Comparison of ENCODE assay signal across 10 mouse cellular contexts in genomic region chr17:85617566-85618358, GRCm38 (mm10). TPM values are rescaled to one million over a fixed set of nuclear protein-coding genes. Genes with fewer than 3 reads are reported as not detected.
DNase-seq lines count a peak whose midpoint lies in the region; ATAC-seq and TF ChIP-seq lines count a peak whose summit lies in the region.
"Had no signal": no experiment of that assay in that cellular context is flagged by ENCODE, and none has a peak within 500 bp of the region (broad histone marks: within the 10 kb centered on the region; RNA-seq: fewer than 3 reads in every experiment).

No protein-coding gene starts in this region.

- peaks cover 25% of the 10 kb centered on the region for H3K4me1 ChIP-seq in lung, embryonic 15.5 days
- H3K4me1 ChIP-seq in forebrain, embryonic 10.5 days: peaks cover 100% of the 10 kb centered on the region
- H3K4me1 ChIP-seq in limb, embryonic 12.5 days (replicated peaks): peaks cover 43% of the 10 kb centered on the region
- H3K4me1 ChIP-seq in stomach, postnatal 0 days (replicated peaks; ENCODE audit: control insufficient read depth, insufficient read depth): no peaks in the 10 kb centered on the region

- H3K27ac ChIP-seq in lung, embryonic 15.5 days: no peak overlapping the region
- peak overlapping the region; percentile 95 for H3K27ac ChIP-seq in forebrain, embryonic 10.5 days
- no peak overlapping the region for H3K27ac ChIP-seq in limb, embryonic 12.5 days
- H3K27ac ChIP-seq in stomach, postnatal 0 days (replicated peaks): no peak overlapping the region

- TF ChIP-seq CTCF in stomach, postnatal 0 days (IDR thresholded peaks at IDR 0.05; ENCODE audit: low read depth): no peak

- ATAC-seq in lung, embryonic 15.5 days (ENCODE audit: borderline replicate concordance, extremely low read depth, low FRiP score, low TSS enrichment): peak; percentile 24; the same call in 1 of the 2 replicates
- ATAC-seq in limb, embryonic 12.5 days (ENCODE audit: insufficient number of reproducible peaks, insufficient read depth, low FRiP score, low TSS enrichment, low read depth): no peak
- ATAC-seq in stomach, postnatal 0 days (ENCODE audit: low FRiP score, low TSS enrichment): no peak
- ATAC-seq: activated CD4-positive, CD25-positive, alpha-beta regulatory T cell, adult 4 months had no signal

- H3K4me3 ChIP-seq in lung, embryonic 15.5 days: peak overlapping the region; percentile 23
- H3K4me3 ChIP-seq in forebrain, embryonic 10.5 days: peak overlapping the region; percentile 76
- H3K4me3 ChIP-seq in limb, embryonic 12.5 days (replicated peaks): peak overlapping the region; percentile 34
- peak overlapping the region; percentile 22 for H3K4me3 ChIP-seq in stomach, postnatal 0 days (ENCODE audit: low read depth, low read length)
- H3K4me3 ChIP-seq: erythroblast, embryonic 14.5 days had no signal

- H3K9me3 ChIP-seq in lung, embryonic 15.5 days: no peaks in the 10 kb centered on the region
- H3K9me3 ChIP-seq in forebrain, embryonic 10.5 days: no peaks in the 10 kb centered on the region
- no peaks in the 10 kb centered on the region for H3K9me3 ChIP-seq in limb, embryonic 12.5 days
- H3K9me3 ChIP-seq in stomach, postnatal 0 days (ENCODE audit: control insufficient read depth, low read length): no peaks in the 10 kb centered on the region

- no peak for TF ChIP-seq EP300 in stomach, postnatal 0 days (optimal IDR thresholded peaks at IDR 0.05)

- no peaks in the 10 kb centered on the region for H3K36me3 ChIP-seq in lung, embryonic 15.5 days
- no peaks in the 10 kb centered on the region for H3K36me3 ChIP-seq in forebrain, embryonic 10.5 days (replicated peaks)
- no peaks in the 10 kb centered on the region for H3K36me3 ChIP-seq in limb, embryonic 12.5 days
- no peaks in the 10 kb centered on the region for H3K36me3 ChIP-seq in stomach, postnatal 0 days (ENCODE audit: control insufficient read depth, insufficient read depth, low read length)

- WGBS in lung, embryonic 15.5 days: under 1% methylated on average over 36 of the region's 36 CpGs
- under 1% methylated on average over 36 of the region's 36 CpGs for WGBS in forebrain, embryonic 10.5 days
- WGBS in limb, embryonic 12.5 days: under 1% methylated on average over 36 of the region's 36 CpGs
- WGBS in stomach, postnatal 0 days: 1% methylated on average over 32 of the region's 36 CpGs

- peak overlapping the region; percentile 48 for H3K4me2 ChIP-seq in lung, embryonic 15.5 days
- H3K4me2 ChIP-seq in limb, embryonic 12.5 days: peak overlapping the region; percentile 54
- H3K4me2 ChIP-seq in stomach, postnatal 0 days (replicated peaks; ENCODE audit: low read depth): peak overlapping the region; percentile 35

- no peak overlapping the region for H3K9ac ChIP-seq in lung, embryonic 15.5 days
- no peak overlapping the region for H3K9ac ChIP-seq in limb, embryonic 12.5 days (replicated peaks)
- H3K9ac ChIP-seq in stomach, postnatal 0 days (ENCODE audit: low read length): no peak overlapping the region

- peaks cover 100% of the 10 kb centered on the region for H3K27me3 ChIP-seq in lung, embryonic 15.5 days
- H3K27me3 ChIP-seq in forebrain, embryonic 10.5 days (ENCODE audit: poor library complexity, severe bottlenecking): peaks cover 100% of the 10 kb centered on the region
- H3K27me3 ChIP-seq in limb, embryonic 12.5 days: peaks cover 100% of the 10 kb centered on the region
- H3K27me3 ChIP-seq in stomach, postnatal 0 days (ENCODE audit: control insufficient read depth, insufficient read depth, low read length): peaks cover 64% of the 10 kb centered on the region

- DNase-seq in lung, postnatal 25 days (ENCODE audit: low spot score): no peak
- peak; percentile 73 for DNase-seq in forebrain, embryonic 10.5 days (ENCODE audit: extremely low spot score, low spot score)
- no peak for DNase-seq in stomach, postnatal 0 days (ENCODE audit: low spot score)
- no peak for DNase-seq in left cerebral cortex, adult 11 months (ENCODE audit: low spot score)
- no peak for DNase-seq in cerebellum, adult 18-20 months
- DNase-seq: thymus, postnatal 36 days had no signal

RNA-seq across cellular contexts. Expression of gene Six3, which starts 4.4 kb away (rescaled TPM):
- polyA plus RNA-seq in lung, embryonic 15.5 days (2015; fragmentation: Nextera tagmentation; extraction: Ambion mirVana): not detected in 2 replicates
- polyA plus RNA-seq in forebrain, embryonic 10.5 days (2016; fragmentation: Nextera tagmentation; extraction: Ambion mirVana): 13.1 and 15.5 TPM in 2 replicates
- not detected in 2 replicates for polyA plus RNA-seq in limb, embryonic 12.5 days (2016; fragmentation: Nextera tagmentation; extraction: Ambion mirVana)
- polyA plus RNA-seq in stomach, postnatal 0 days (2015; fragmentation: Nextera tagmentation; extraction: Ambion mirVana): not detected in 2 replicates
- polyA plus RNA-seq: activated CD4-positive, CD25-positive, alpha-beta regulatory T cell, adult 4 months; erythroblast, embryonic 14.5 days had no signal

Comparison
In these comparisons a context has a peak if more than half of its experiments do, and no peak if none do; other contexts are left out.
1. H3K4me3 ChIP-seq: peak in every context shown above with its lines; median percentile 76 in forebrain, embryonic 10.5 days; 34 in limb, embryonic 12.5 days; 23 in lung, embryonic 15.5 days; 22 in stomach, postnatal 0 days.
2. RNA of gene Six3, which starts 4.4 kb away (polyA plus RNA-seq): 13.1 to 15.5 TPM in forebrain, embryonic 10.5 days; not detected in lung, embryonic 15.5 days, not detected in limb, embryonic 12.5 days and not detected in stomach, postnatal 0 days; every median in the first group is over 10 times any median in the second.
3. Peak in every context shown above with its lines, with median percentiles within 50 percentile points of each other: H3K4me2 ChIP-seq.